ENCODE assay signal across 8 mouse cellular contexts in the genomic region with DNA sequence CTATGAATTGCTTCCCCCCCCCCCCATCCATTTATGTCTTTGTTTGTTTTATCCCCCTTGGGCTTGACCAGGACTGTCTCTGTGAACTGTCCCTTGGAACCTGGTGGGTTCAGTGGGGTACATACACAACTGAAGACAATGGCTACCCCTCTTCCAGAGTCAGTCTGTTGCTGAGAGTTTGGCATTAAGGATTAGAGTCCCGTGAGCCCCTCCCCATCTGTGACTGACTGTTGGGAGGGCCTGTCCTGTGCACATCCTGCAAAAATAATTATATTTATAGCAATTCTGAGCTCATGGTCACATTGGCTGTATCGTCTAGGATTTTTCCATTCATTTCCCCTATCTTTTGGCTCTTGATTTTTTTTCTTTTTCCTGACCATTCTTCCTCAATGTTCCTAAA. TPM values are rescaled to one million over a fixed set of nuclear protein-coding genes. Genes with fewer than 3 reads are reported as not detected.
DNase-seq lines count a peak whose midpoint lies in the region; ATAC-seq lines count a peak whose summit lies in the region.

No protein-coding gene starts in this region.

- H3K4me1 ChIP-seq in embryonic facial prominence, embryonic 12.5 days, result 0 out of 2 replicates have a peak, but pooled peaks cover 5% of the 10 kb centered on the region
- H3K4me1 ChIP-seq in hindbrain, embryonic 13.5 days (replicated peaks), result peaks cover 26% of the 10 kb centered on the region
- H3K4me1 ChIP-seq in lung, embryonic 15.5 days, result no peaks in the 10 kb centered on the region

- no peaks in the 10 kb centered on the region for H3K9me3 ChIP-seq in embryonic facial prominence, embryonic 12.5 days
- no peaks in the 10 kb centered on the region for H3K9me3 ChIP-seq in hindbrain, embryonic 13.5 days
- H3K9me3 ChIP-seq in lung, embryonic 15.5 days, result no peaks in the 10 kb centered on the region

- H3K9ac ChIP-seq in embryonic facial prominence, embryonic 12.5 days, result peak overlapping the region; percentile 77
- H3K9ac ChIP-seq in hindbrain, embryonic 13.5 days, result peak overlapping the region; percentile 97
- H3K9ac ChIP-seq in lung, embryonic 15.5 days, result peak overlapping the region; percentile 90

- H3K4me2 ChIP-seq in embryonic facial prominence, embryonic 12.5 days (replicated peaks), result peak overlapping the region; percentile 76
- H3K4me2 ChIP-seq in hindbrain, embryonic 13.5 days, result peak overlapping the region; percentile 73
- H3K4me2 ChIP-seq in lung, embryonic 15.5 days, result peak overlapping the region; percentile 71

- peak; percentile 17 for DNase-seq in adrenal gland, adult 2 months
- no peak for DNase-seq in adrenal gland, postnatal 4 days (ENCODE audit: low spot score in 2 of 2)
- peak; percentile 11 for DNase-seq in 3134 (ENCODE audit: extremely low read depth, insufficient read length, low spot score)
- no peak for DNase-seq in left cerebral cortex, adult 8-10 months (ENCODE audit: low spot score in 2 of 2)

- 25% methylated on average over 2 of the region's 2 CpGs for WGBS in embryonic facial prominence, embryonic 12.5 days
- 33% methylated on average over 2 of the region's 2 CpGs for WGBS in hindbrain, embryonic 13.5 days
- 14% methylated on average over 2 of the region's 2 CpGs for WGBS in lung, embryonic 15.5 days

- no peaks in the 10 kb centered on the region for H3K36me3 ChIP-seq in embryonic facial prominence, embryonic 12.5 days
- no peaks in the 10 kb centered on the region for H3K36me3 ChIP-seq in hindbrain, embryonic 13.5 days
- H3K36me3 ChIP-seq in lung, embryonic 15.5 days, result no peaks in the 10 kb centered on the region

- no peaks in the 10 kb centered on the region for H3K27me3 ChIP-seq in embryonic facial prominence, embryonic 12.5 days
- H3K27me3 ChIP-seq in hindbrain, embryonic 13.5 days, result no peaks in the 10 kb centered on the region
- H3K27me3 ChIP-seq in lung, embryonic 15.5 days, result no peaks in the 10 kb centered on the region

- peak overlapping the region; percentile 60 for H3K4me3 ChIP-seq in embryonic facial prominence, embryonic 12.5 days
- H3K4me3 ChIP-seq in hindbrain, embryonic 13.5 days, result peak overlapping the region; percentile 73
- H3K4me3 ChIP-seq in lung, embryonic 15.5 days, result peak overlapping the region; percentile 63

- peak overlapping the region; percentile 98 for H3K27ac ChIP-seq in embryonic facial prominence, embryonic 12.5 days
- H3K27ac ChIP-seq in hindbrain, embryonic 13.5 days, result peak overlapping the region; percentile 99
- H3K27ac ChIP-seq in lung, embryonic 15.5 days, result peak overlapping the region; percentile 95

- ATAC-seq in embryonic facial prominence, embryonic 12.5 days (ENCODE audit: insufficient number of reproducible peaks, insufficient read depth, low FRiP score, low TSS enrichment), result peak; percentile 19
- peak; percentile 58 for ATAC-seq in hindbrain, embryonic 13.5 days (ENCODE audit: low FRiP score)
- ATAC-seq in lung, embryonic 15.5 days (ENCODE audit: borderline replicate concordance, extremely low read depth, low FRiP score, low TSS enrichment), result peak; percentile 12
- ATAC-seq in inflammation-experienced regulatory T-cells, adult 6 months, result no peak

RNA-seq across cellular contexts. Expression of a gene that starts 1.4 kb away (rescaled TPM):
- total RNA-seq in adrenal gland, adult 2 months (2021), result 10 to 100 TPM; 15.5 to 17.6 TPM
- polyA plus RNA-seq in adrenal gland, adult 2 months (2012; rRNA removed), result 2.4 and 2.9 TPM in 2 replicates
- total RNA-seq in adrenal gland, postnatal 4 days (2021), result 10 to 100 TPM; 28.9 to 29.4 TPM
- 37.7 and 39.7 TPM in 2 replicates for polyA plus RNA-seq in embryonic facial prominence, embryonic 12.5 days (2016; fragmentation: Nextera tagmentation; extraction: Ambion mirVana)
- 81.5 and 86.8 TPM in 2 replicates for polyA plus RNA-seq in hindbrain, embryonic 13.5 days (2015; fragmentation: Nextera tagmentation; extraction: Ambion mirVana)
- polyA plus RNA-seq in lung, embryonic 15.5 days (2015; fragmentation: Nextera tagmentation; extraction: Ambion mirVana), result 28.1 and 29.0 TPM in 2 replicates
- polyA plus RNA-seq in inflammation-experienced regulatory T-cells, adult 6 months (2017; shearing (Covaris generic)), result 1 to 10 TPM; 2.5 to 7.6 (median 2.9) TPM
- 100 to 1,000 TPM in 2 of 4 experiments, 10 to 100 TPM in 2; 88.9 to 114 (median 97.6) TPM for total RNA-seq in left cerebral cortex, adult 8-10 months (2022)

RNA-seq across cellular contexts. Expression of a gene that starts 11.8 kb away (rescaled TPM):
- total RNA-seq in adrenal gland, adult 2 months (2021), result 10 to 100 TPM; 17.2 to 19.8 TPM
- 41.4 and 42.3 TPM in 2 replicates for polyA plus RNA-seq in adrenal gland, adult 2 months (2012; rRNA removed)
- 10 to 100 TPM; 13.8 to 14.5 TPM for total RNA-seq in adrenal gland, postnatal 4 days (2021)
- 15.4 and 16.5 TPM in 2 replicates for polyA plus RNA-seq in embryonic facial prominence, embryonic 12.5 days (2016; fragmentation: Nextera tagmentation; extraction: Ambion mirVana)
- polyA plus RNA-seq in hindbrain, embryonic 13.5 days (2015; fragmentation: Nextera tagmentation; extraction: Ambion mirVana), result 16.0 and 16.3 TPM in 2 replicates
- 16.5 and 16.9 TPM in 2 replicates for polyA plus RNA-seq in lung, embryonic 15.5 days (2015; fragmentation: Nextera tagmentation; extraction: Ambion mirVana)
- polyA plus RNA-seq in inflammation-experienced regulatory T-cells, adult 6 months (2017; shearing (Covaris generic)), result 1 to 10 TPM; 3.2 to 4.5 (median 3.7) TPM
- 10 to 100 TPM in 1 of 4 experiments, 1 to 10 TPM in 3; 8.6 to 10.2 (median 9.7) TPM for total RNA-seq in left cerebral cortex, adult 8-10 months (2022)

Comparison
In these comparisons a context has a peak if more than half of its experiments do, and no peak if none do; other contexts are left out.
1. DNase-seq: peak in adrenal gland, adult 2 months (single experiment) and 3134 (single experiment); none in adrenal gland, postnatal 4 days (0 of 2) and left cerebral cortex, adult 8-10 months (0 of 2).
2. Peak in every context shown above with its lines, with median percentiles within 50 percentile points of each other: H3K27ac ChIP-seq, H3K4me2 ChIP-seq, H3K4me3 ChIP-seq and H3K9ac ChIP-seq.